In the genomic region with DNA sequence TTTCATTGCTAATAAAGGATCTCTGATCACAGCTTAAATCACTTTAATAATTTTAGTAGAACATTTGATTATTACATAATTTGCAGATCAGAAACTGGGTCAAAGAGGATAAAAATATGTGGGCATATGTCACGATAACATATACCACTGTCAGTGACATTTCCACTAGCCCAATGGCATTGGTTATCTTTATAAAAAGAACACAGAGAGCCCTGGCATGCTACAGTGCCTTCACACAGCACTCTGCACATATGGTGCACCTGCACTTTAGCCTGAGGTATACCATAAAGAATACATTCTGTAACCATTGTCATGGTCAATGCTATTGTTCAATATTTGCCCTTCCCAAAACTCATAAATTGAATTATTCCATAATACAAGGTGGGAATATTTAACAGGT, we compare ENCODE assay signal across 19 mouse cellular contexts.
"Had no signal": no experiment of that assay in that cellular context is flagged by ENCODE, and none has a peak within 500 bp of the region (broad histone marks: within the 10 kb centered on the region; RNA-seq: fewer than 3 reads in every experiment).

No protein-coding gene starts in this region.

- H3K27ac ChIP-seq: midbrain, embryonic 10.5 days; midbrain, embryonic 12.5 days; neural tube, embryonic 13.5 days; neural tube, embryonic 15.5 days had no signal

- H3K36me3 ChIP-seq: midbrain, embryonic 10.5 days; midbrain, embryonic 12.5 days; neural tube, embryonic 13.5 days had no signal

- H3K9me3 ChIP-seq: midbrain, embryonic 10.5 days; midbrain, embryonic 12.5 days; neural tube, embryonic 13.5 days; neural tube, embryonic 15.5 days had no signal

- ATAC-seq: midbrain, embryonic 16.5 days had no signal

- H3K4me3 ChIP-seq: midbrain, embryonic 10.5 days; midbrain, embryonic 12.5 days; myocyte; neural tube, embryonic 13.5 days; neural tube, embryonic 15.5 days had no signal

- H3K4me2 ChIP-seq: lung, embryonic 14.5 days; midbrain, embryonic 12.5 days; neural tube, embryonic 13.5 days; neural tube, embryonic 15.5 days had no signal

- H3K9ac ChIP-seq: lung, embryonic 14.5 days; midbrain, embryonic 12.5 days; neural tube, embryonic 13.5 days; neural tube, embryonic 15.5 days had no signal

- H3K27me3 ChIP-seq: midbrain, embryonic 12.5 days; neural tube, embryonic 13.5 days; neural tube, embryonic 15.5 days had no signal

- DNase-seq: lung, adult 18-20 months; lung, embryonic 14.5 days; lung, postnatal 10 days; lung, postnatal 4 days; midbrain, embryonic 14.5 days; retina, postnatal 1 day; right cerebral cortex, adult 18-20 months; right cerebral cortex, postnatal 25 days; right cerebral cortex, postnatal 4 days; spleen, adult 18-20 months; thymus, adult 18-20 months; thymus, postnatal 14 days; thymus, postnatal 36 days had no signal

- H3K4me1 ChIP-seq: midbrain, embryonic 10.5 days; midbrain, embryonic 12.5 days; neural tube, embryonic 13.5 days; neural tube, embryonic 15.5 days had no signal
